Mouse (Mus musculus): ENCODE results near the gene Cadm2. TPM values are rescaled to one million over a fixed set of nuclear protein-coding genes. Genes with fewer than 3 reads are reported as not detected.

Cadm2 gene
- polyA plus RNA-seq, 1 experiment from 2014 or later: 65.6 TPM

DNA sequence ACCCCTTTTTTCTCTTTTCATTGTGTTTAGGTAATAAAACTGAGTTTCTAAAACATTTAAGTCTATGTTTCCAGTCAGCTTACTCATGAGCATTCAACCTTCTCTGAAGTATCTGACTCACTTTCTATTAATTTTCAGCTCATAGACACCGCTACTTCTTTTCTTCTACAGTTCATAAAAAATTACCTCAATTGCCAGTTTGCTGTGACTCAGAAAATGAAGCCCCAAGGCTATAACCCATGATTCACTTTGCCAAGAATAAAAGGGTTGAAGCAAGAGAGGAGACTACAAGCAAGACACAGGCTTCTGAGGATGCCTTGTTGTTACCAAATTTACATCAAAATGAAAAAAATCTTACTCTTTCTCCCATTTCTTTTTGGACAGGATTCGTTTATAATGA lies 698.0 kb downstream of the Cadm2 start:
- H3K9ac ChIP-seq (replicated peaks; ENCODE audit: low read depth, low read length): no peak overlapping the region
- H3K36me3 ChIP-seq (ENCODE audit: control insufficient read depth, insufficient read depth, low read length): no peaks in the 10 kb centered on the region
- H3K4me2 ChIP-seq (ENCODE audit: low read depth, low read length): no peak overlapping the region
- no peak overlapping the region for H3K4me3 ChIP-seq (ENCODE audit: low read depth, low read length)
- H3K27ac ChIP-seq (ENCODE audit: low read depth, low read length): no peak overlapping the region
- WGBS: 64% methylated on average over 2 of the region's 2 CpGs
- no peak for ATAC-seq (ENCODE audit: low read depth)
- no peaks in the 10 kb centered on the region for H3K9me3 ChIP-seq (ENCODE audit: control insufficient read depth, low read length)
- H3K27me3 ChIP-seq (ENCODE audit: control insufficient read depth, insufficient read depth, low read length): no peaks in the 10 kb centered on the region
- no peaks in the 10 kb centered on the region for H3K4me1 ChIP-seq (ENCODE audit: control insufficient read depth, insufficient read depth, low read length)

- Histone ChIP-seq H3K27me3 (ENCODE audit: control insufficient read depth, insufficient read depth, low read length) (no peaks in the 10 kb centered on the region), H3K4me1 (ENCODE audit: control insufficient read depth, insufficient read depth, low read length) (no peaks in the 10 kb centered on the region), H3K9ac (replicated peaks; ENCODE audit: low read depth, low read length) (no peak overlapping the region), H3K4me3 (ENCODE audit: low read depth, low read length) (no peak overlapping the region), H3K9me3 (ENCODE audit: control insufficient read depth, low read length) (no peaks in the 10 kb centered on the region), H3K4me2 (ENCODE audit: low read depth, low read length) (no peak overlapping the region), H3K27ac (ENCODE audit: low read depth, low read length) (no peak overlapping the region), H3K36me3 (ENCODE audit: control insufficient read depth, insufficient read depth, low read length) (no peaks in the 10 kb centered on the region)
- no peak for ATAC-seq (ENCODE audit: low read depth)
- WGBS: 85% methylated on average over 1 of the region's 1 CpGs
Observed at GRCm38 (mm10) chr16:66921414-66921915, 699.2 kb downstream of the Cadm2 start.

DNA sequence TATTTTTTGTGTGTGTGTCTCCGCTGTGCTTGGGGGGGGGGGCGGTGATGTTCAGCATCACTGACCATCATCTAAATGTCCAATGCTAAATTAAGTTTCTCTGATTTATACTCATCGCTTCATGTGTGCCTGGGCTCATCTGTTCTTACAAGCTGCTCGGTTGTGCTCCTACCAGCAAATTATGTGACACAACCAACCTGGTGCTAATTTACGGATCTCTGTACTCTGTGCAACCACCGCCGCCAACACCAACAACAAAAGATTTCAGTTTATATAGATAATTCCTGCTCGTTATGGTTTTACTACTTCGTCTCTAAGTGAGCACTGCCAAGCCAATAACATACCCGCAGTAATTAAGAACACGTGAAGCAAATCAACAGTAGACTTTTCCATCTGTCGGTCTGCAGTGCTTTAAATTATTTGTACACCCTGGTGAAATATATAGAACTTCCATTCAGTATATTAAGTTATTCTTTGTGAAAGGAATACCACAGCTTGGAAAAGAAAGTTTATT lies 700.8 kb downstream of the Cadm2 start:
- 51% methylated on average over 12 of the region's 12 CpGs for WGBS
- no peaks in the 10 kb centered on the region for H3K36me3 ChIP-seq (ENCODE audit: control insufficient read depth, insufficient read depth, low read length)
- no peak overlapping the region for H3K9ac ChIP-seq (replicated peaks; ENCODE audit: low read depth, low read length)

GRCm38 (mm10) chr16:66901801-66902200 lies 718.9 kb downstream of the Cadm2 start:
- no peaks in the 10 kb centered on the region for H3K27me3 ChIP-seq (ENCODE audit: control insufficient read depth, insufficient read depth, low read length)
- ATAC-seq (ENCODE audit: low read depth): no peak
- H3K27ac ChIP-seq (ENCODE audit: low read depth, low read length): no peak overlapping the region
- WGBS: 90% methylated on average over 3 of the region's 3 CpGs
- no peak overlapping the region for H3K9ac ChIP-seq (replicated peaks; ENCODE audit: low read depth, low read length)
- H3K36me3 ChIP-seq (ENCODE audit: control insufficient read depth, insufficient read depth, low read length): no peaks in the 10 kb centered on the region
- no peaks in the 10 kb centered on the region for H3K4me1 ChIP-seq (ENCODE audit: control insufficient read depth, insufficient read depth, low read length)
- no peak overlapping the region for H3K4me3 ChIP-seq (ENCODE audit: low read depth, low read length)
- H3K4me2 ChIP-seq (ENCODE audit: low read depth, low read length): no peak overlapping the region
- H3K9me3 ChIP-seq (ENCODE audit: control insufficient read depth, low read length): no peaks in the 10 kb centered on the region

More for the DNA sequence above, 700.8 kb downstream of the Cadm2 start:
- Histone ChIP-seq H3K27ac (ENCODE audit: low read depth, low read length) (no peak overlapping the region), H3K9me3 (ENCODE audit: control insufficient read depth, low read length) (no peaks in the 10 kb centered on the region), H3K4me3 (ENCODE audit: low read depth, low read length) (no peak overlapping the region), H3K27me3 (ENCODE audit: control insufficient read depth, insufficient read depth, low read length) (no peaks in the 10 kb centered on the region), H3K4me2 (ENCODE audit: low read depth, low read length) (no peak overlapping the region), H3K4me1 (ENCODE audit: control insufficient read depth, insufficient read depth, low read length) (no peaks in the 10 kb centered on the region)
- peak; percentile 68; the same call in 1 of the 2 replicates for ATAC-seq (ENCODE audit: low read depth)

GRCm38 (mm10) chr16:66900664-66901063 lies 720.0 kb downstream of the Cadm2 start:
- Histone ChIP-seq H3K27me3 (ENCODE audit: control insufficient read depth, insufficient read depth, low read length) (no peaks in the 10 kb centered on the region), H3K9ac (replicated peaks; ENCODE audit: low read depth, low read length) (no peak overlapping the region), H3K4me2 (ENCODE audit: low read depth, low read length) (no peak overlapping the region), H3K4me1 (ENCODE audit: control insufficient read depth, insufficient read depth, low read length) (no peaks in the 10 kb centered on the region), H3K27ac (ENCODE audit: low read depth, low read length) (no peak overlapping the region), H3K9me3 (ENCODE audit: control insufficient read depth, low read length) (no peaks in the 10 kb centered on the region), H3K4me3 (ENCODE audit: low read depth, low read length) (no peak overlapping the region), H3K36me3 (ENCODE audit: control insufficient read depth, insufficient read depth, low read length) (no peaks in the 10 kb centered on the region)
- WGBS: 22% methylated on average over 4 of the region's 4 CpGs
- ATAC-seq (ENCODE audit: low read depth): peak; percentile 51; the same call in 1 of the 2 replicates

DNA sequence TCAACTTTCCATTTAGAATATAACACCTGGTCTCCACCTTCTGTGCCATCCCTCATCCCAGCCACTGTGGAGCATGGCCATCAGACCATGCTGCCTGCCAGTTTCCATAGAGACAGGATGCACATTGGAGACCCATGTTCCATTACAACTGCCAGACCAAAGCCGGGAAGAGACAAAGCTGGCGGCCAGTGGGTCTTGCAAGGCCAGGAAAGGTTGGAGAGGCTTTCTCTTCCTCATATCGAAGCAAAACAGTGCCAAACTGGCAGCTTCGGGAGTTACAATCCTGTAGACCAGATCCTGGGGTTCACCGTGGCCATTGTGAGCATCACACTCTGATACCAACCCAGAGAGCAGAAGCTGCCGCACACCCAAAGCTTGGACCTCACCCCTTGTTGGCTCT lies 728.3 kb downstream of the Cadm2 start:
- H3K9ac ChIP-seq (replicated peaks; ENCODE audit: low read depth, low read length): no peak overlapping the region
- no peak overlapping the region for H3K4me2 ChIP-seq (ENCODE audit: low read depth, low read length)
- H3K4me1 ChIP-seq (ENCODE audit: control insufficient read depth, insufficient read depth, low read length): no peaks in the 10 kb centered on the region
- no peaks in the 10 kb centered on the region for H3K36me3 ChIP-seq (ENCODE audit: control insufficient read depth, insufficient read depth, low read length)
- 73% methylated on average over 6 of the region's 6 CpGs for WGBS
- no peaks in the 10 kb centered on the region for H3K9me3 ChIP-seq (ENCODE audit: control insufficient read depth, low read length)
- no peak overlapping the region; the same call in 1 of the 2 replicates for H3K27ac ChIP-seq (ENCODE audit: low read depth, low read length)
- ATAC-seq (ENCODE audit: low read depth): peak; percentile 72; the same call in 1 of the 2 replicates
- no peaks in the 10 kb centered on the region for H3K27me3 ChIP-seq (ENCODE audit: control insufficient read depth, insufficient read depth, low read length)
- no peak overlapping the region for H3K4me3 ChIP-seq (ENCODE audit: low read depth, low read length)

DNA sequence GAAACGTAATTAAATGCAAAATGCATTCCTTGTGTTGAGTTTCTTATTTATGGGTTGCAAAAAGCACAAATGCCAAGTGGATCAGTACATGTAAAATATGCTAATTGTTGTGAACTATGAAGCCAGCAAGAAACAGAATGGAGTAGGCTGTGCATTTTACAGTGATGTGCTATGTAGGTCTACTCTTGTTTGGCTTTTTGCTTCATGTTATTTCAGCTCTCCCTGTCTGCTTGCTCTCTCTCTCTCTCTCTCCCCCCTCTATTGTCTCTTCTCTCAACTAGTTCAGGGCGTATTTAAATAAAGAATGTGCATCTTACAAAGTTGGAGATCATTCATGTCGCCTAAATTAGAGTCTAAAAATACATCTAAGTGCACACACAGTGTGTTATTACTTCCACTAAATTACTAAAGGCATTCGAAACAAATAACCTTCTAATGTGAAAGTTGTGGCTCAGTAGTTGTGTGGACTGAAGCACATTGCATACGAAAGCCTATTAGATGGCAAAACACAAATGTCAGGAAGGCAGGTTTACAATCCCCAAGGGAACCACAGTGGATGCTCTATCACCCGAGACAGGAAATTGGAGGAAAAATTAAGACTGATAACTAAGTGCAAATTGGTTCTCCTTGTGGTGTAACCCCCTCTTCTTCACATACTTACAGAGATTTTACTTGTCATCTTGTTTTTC lies 729.0 kb downstream of the Cadm2 start:
- Histone ChIP-seq H3K27me3 (ENCODE audit: control insufficient read depth, insufficient read depth, low read length) (no peaks in the 10 kb centered on the region), H3K4me2 (ENCODE audit: low read depth, low read length) (no peak overlapping the region), H3K4me3 (ENCODE audit: low read depth, low read length) (no peak overlapping the region), H3K36me3 (ENCODE audit: control insufficient read depth, insufficient read depth, low read length) (no peaks in the 10 kb centered on the region), H3K4me1 (ENCODE audit: control insufficient read depth, insufficient read depth, low read length) (no peaks in the 10 kb centered on the region), H3K27ac (ENCODE audit: low read depth, low read length) (no peak overlapping the region), H3K9ac (replicated peaks; ENCODE audit: low read depth, low read length) (no peak overlapping the region), H3K9me3 (ENCODE audit: control insufficient read depth, low read length) (no peaks in the 10 kb centered on the region)
- peak; percentile 65; the same call in 1 of the 2 replicates for ATAC-seq (ENCODE audit: low read depth)
- WGBS: 48% methylated on average over 6 of the region's 6 CpGs

DNA sequence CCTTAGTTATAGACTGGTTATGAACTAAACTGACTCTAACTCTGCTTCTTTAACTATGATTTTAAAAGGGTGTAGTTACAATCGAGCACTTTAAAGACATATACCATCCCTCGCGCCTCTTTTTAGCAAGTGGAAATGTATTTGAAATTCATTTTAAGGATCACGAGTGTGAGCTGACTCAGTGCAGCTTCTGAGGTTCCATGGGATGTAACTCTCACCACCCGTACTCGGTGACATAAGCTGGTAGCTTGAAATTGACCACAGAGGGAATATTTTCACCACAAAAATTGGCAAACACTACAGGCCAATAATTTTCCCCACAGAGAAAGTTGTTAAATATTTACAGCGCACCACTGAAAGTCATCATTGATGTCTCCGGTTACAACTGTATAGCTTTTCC lies 730.8 kb downstream of the Cadm2 start:
- Histone ChIP-seq H3K27ac (ENCODE audit: low read depth, low read length) (no peak overlapping the region), H3K4me2 (ENCODE audit: low read depth, low read length) (no peak overlapping the region), H3K9ac (replicated peaks; ENCODE audit: low read depth, low read length) (no peak overlapping the region), H3K4me1 (ENCODE audit: control insufficient read depth, insufficient read depth, low read length) (no peaks in the 10 kb centered on the region), H3K27me3 (ENCODE audit: control insufficient read depth, insufficient read depth, low read length) (no peaks in the 10 kb centered on the region), H3K36me3 (ENCODE audit: control insufficient read depth, insufficient read depth, low read length) (no peaks in the 10 kb centered on the region), H3K9me3 (ENCODE audit: control insufficient read depth, low read length) (no peaks in the 10 kb centered on the region), H3K4me3 (ENCODE audit: low read depth, low read length) (no peak overlapping the region)
- ATAC-seq (ENCODE audit: low read depth): no peak
- 83% methylated on average over 8 of the region's 8 CpGs for WGBS

DNA sequence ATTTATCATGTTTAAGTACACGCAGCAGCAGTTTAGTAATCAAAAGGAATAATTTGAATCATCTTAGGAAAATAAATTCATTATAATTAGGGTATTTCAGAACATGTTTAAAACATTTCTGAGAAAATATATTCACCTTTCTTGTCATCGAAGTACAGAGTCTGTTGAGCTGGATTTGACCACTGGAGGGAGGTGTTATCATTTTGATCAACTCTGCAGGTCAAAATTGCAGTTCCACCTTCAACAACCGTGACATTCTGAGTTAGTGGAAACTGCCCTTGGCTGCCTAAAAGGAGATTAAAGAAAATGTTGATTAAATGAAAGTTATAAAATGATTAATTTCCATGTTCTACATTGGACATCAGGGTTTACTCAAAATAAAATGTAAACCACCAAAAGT lies 738.1 kb downstream of the Cadm2 start:
- ATAC-seq (ENCODE audit: low read depth): no peak
- Histone ChIP-seq H3K9me3 (ENCODE audit: control insufficient read depth, low read length) (no peaks in the 10 kb centered on the region), H3K9ac (replicated peaks; ENCODE audit: low read depth, low read length) (no peak overlapping the region)

More for the DNA sequence above, 738.1 kb downstream of the Cadm2 start:
- whole genome bisulfite sequencing: 55% methylated on average over 3 of the region's 3 CpGs
- no peaks in the 10 kb centered on the region for H3K4me1 ChIP-seq (ENCODE audit: control insufficient read depth, insufficient read depth, low read length)
- H3K4me3 ChIP-seq (ENCODE audit: low read depth, low read length): no peak overlapping the region
- no peaks in the 10 kb centered on the region for H3K36me3 ChIP-seq (ENCODE audit: control insufficient read depth, insufficient read depth, low read length)
- no peak overlapping the region for H3K27ac ChIP-seq (ENCODE audit: low read depth, low read length)
- H3K27me3 ChIP-seq (ENCODE audit: control insufficient read depth, insufficient read depth, low read length): no peaks in the 10 kb centered on the region
- no peak overlapping the region for H3K4me2 ChIP-seq (ENCODE audit: low read depth, low read length)

Data from neural tube, embryonic 14.5 days (tissue).